ENCODE assay signal across 11 mouse cellular contexts in the genomic region with DNA sequence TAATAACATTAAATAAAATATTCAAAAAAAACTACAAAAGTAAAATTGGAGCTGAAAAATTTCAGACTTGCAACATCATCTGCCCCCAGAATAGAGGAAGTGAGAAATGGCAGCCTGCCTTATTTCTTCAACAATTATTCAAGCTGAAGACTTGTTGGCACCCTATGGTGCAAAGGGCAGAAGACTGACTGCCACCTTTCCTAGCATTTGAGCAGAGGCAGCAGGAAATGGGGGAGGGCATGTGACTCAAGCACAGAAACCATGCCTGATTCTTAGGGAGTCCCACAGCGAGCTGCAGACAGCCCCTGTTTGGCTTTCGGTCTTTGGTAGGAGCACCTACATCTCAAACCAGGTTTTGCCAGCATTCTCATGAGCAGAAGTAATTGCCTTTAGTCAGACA.
A peak's percentile ranks its signal among the peaks of the same experiment; 100 is the strongest.
DNase-seq lines count a peak whose midpoint lies in the region; ATAC-seq lines count a peak whose summit lies in the region.
"Had no signal": no experiment of that assay in that cellular context is flagged by ENCODE, and none has a peak within 500 bp of the region (broad histone marks: within the 10 kb centered on the region; RNA-seq: fewer than 3 reads in every experiment).

No protein-coding gene starts in this region.

- no peaks in the 10 kb centered on the region for H3K36me3 ChIP-seq in midbrain, embryonic 13.5 days
- no peaks in the 10 kb centered on the region for H3K36me3 ChIP-seq in intestine, embryonic 16.5 days (ENCODE audit: control insufficient read depth, insufficient read depth, low read length)
- H3K36me3 ChIP-seq: embryonic facial prominence, embryonic 15.5 days; limb, embryonic 15.5 days; midbrain, embryonic 12.5 days had no signal

- H3K9ac ChIP-seq in midbrain, embryonic 13.5 days (replicated peaks): no peak overlapping the region
- H3K9ac ChIP-seq in intestine, embryonic 16.5 days (ENCODE audit: low read depth, low read length): no peak overlapping the region
- H3K9ac ChIP-seq: embryonic facial prominence, embryonic 15.5 days; limb, embryonic 15.5 days; midbrain, embryonic 12.5 days had no signal

- H3K4me3 ChIP-seq in midbrain, embryonic 13.5 days (replicated peaks): no peak overlapping the region
- no peak overlapping the region for H3K4me3 ChIP-seq in intestine, embryonic 16.5 days (ENCODE audit: low read length)
- H3K4me3 ChIP-seq: embryonic facial prominence, embryonic 15.5 days; limb, embryonic 15.5 days; midbrain, embryonic 12.5 days had no signal

- H3K4me2 ChIP-seq in midbrain, embryonic 13.5 days (replicated peaks): no peak overlapping the region
- H3K4me2 ChIP-seq in intestine, embryonic 16.5 days (ENCODE audit: low read depth, low read length): no peak overlapping the region
- H3K4me2 ChIP-seq: embryonic facial prominence, embryonic 15.5 days; limb, embryonic 15.5 days; midbrain, embryonic 12.5 days had no signal

- no peak overlapping the region for H3K27ac ChIP-seq in midbrain, embryonic 13.5 days
- H3K27ac ChIP-seq in intestine, embryonic 16.5 days (ENCODE audit: low read length): no peak overlapping the region
- H3K27ac ChIP-seq: embryonic facial prominence, embryonic 15.5 days; limb, embryonic 15.5 days; midbrain, embryonic 12.5 days had no signal

- ATAC-seq in midbrain, embryonic 13.5 days: no peak
- no peak for ATAC-seq in intestine, embryonic 16.5 days

- peaks cover 13% of the 10 kb centered on the region for H3K4me1 ChIP-seq in midbrain, embryonic 13.5 days (replicated peaks)
- H3K4me1 ChIP-seq in intestine, embryonic 16.5 days (ENCODE audit: control insufficient read depth, insufficient read depth, low read length): no peaks in the 10 kb centered on the region
- H3K4me1 ChIP-seq: limb, embryonic 15.5 days had no signal

- H3K27me3 ChIP-seq in midbrain, embryonic 13.5 days: peaks cover 2% of the 10 kb centered on the region; the same call in 1 of the 2 replicates
- H3K27me3 ChIP-seq in intestine, embryonic 16.5 days (replicated peaks; ENCODE audit: control insufficient read depth, insufficient read depth, low read length): no peaks in the 10 kb centered on the region
- H3K27me3 ChIP-seq: embryonic facial prominence, embryonic 15.5 days; limb, embryonic 15.5 days had no signal

- no peaks in the 10 kb centered on the region for H3K9me3 ChIP-seq in midbrain, embryonic 13.5 days
- no peaks in the 10 kb centered on the region for H3K9me3 ChIP-seq in intestine, embryonic 16.5 days (ENCODE audit: control insufficient read depth, low read length)
- H3K9me3 ChIP-seq: embryonic facial prominence, embryonic 15.5 days; limb, embryonic 15.5 days; midbrain, embryonic 12.5 days had no signal

- DNase-seq in adrenal gland, postnatal 14 days: peak; percentile 6
- no peak for DNase-seq in adrenal gland, adult (ENCODE audit: inconsistent age in 2 of 2, low spot score in 1 of 2)
- DNase-seq in right cerebral cortex, postnatal 25 days: peak; percentile 8
- no peak for DNase-seq in right cerebral cortex, postnatal 14 days
- peak; percentile 46 to 50 for DNase-seq in spleen, adult 18-20 months
- no peak for DNase-seq in embryo, embryonic 11 days

- 89% methylated on average over 2 of the region's 2 CpGs for WGBS in midbrain, embryonic 13.5 days
- 78% methylated on average over 2 of the region's 2 CpGs for WGBS in intestine, embryonic 16.5 days

Comparison
In these comparisons a context has a peak if more than half of its experiments do, and no peak if none do; other contexts are left out.
1. DNase-seq: peak in adrenal gland, postnatal 14 days (single experiment), right cerebral cortex, postnatal 25 days (single experiment) and spleen, adult 18-20 months (2 of 2); none in adrenal gland, adult (0 of 2), right cerebral cortex, postnatal 14 days (single experiment) and embryo, embryonic 11 days (single experiment).